Mouse (Mus musculus): ENCODE results near the gene 4930486L24Rik.
"Not testable (repeated sequence)": the region's sequence is repeated elsewhere in the genome, so short reads cannot be mapped to it uniquely, and the experiment has no call there.

The 4930486L24Rik gene

GRCm38 (mm10) chr13:60864281-60864680, at the start of gene 4930486L24Rik:
Gene 4930486L24Rik (minus strand): TSS chr13:60864475.
- no peak for DNase-seq (ENCODE audit: low spot score in 2 of 2)

GRCm38 (mm10) chr13:60904780-60905179, 40.5 kb upstream of the 4930486L24Rik start, which contains the start of gene Tpbpb:
Gene Tpbpb (minus strand): TSS chr13:60904880.
- not testable (repeated sequence) for DNase-seq (ENCODE audit: low spot score in 2 of 2)

- DNase-seq (ENCODE audit: low spot score in 2 of 2): no peak
These were observed 33.1 kb upstream of the 4930486L24Rik start, which contains the start of gene Ctla2b for GRCm38 (mm10) chr13:60897328-60897727. Gene Ctla2b (minus strand): TSS chr13:60897447.

- not testable (repeated sequence) for DNase-seq (ENCODE audit: low spot score in 2 of 2)
These were observed 32.5 kb upstream of the 4930486L24Rik start, which contains the start of gene Gm49392 for GRCm38 (mm10) chr13:60896794-60897193. Gene Gm49392 (minus strand): TSS chr13:60896894.

GRCm38 (mm10) chr13:60895406-60896160, 31.3 kb upstream of the 4930486L24Rik start:
- DNase-seq (ENCODE audit: low spot score in 2 of 2): no peak

GRCm38 (mm10) chr13:60892301-60892700, 28.0 kb upstream of the 4930486L24Rik start:
- no peak for DNase-seq (ENCODE audit: low spot score in 2 of 2)

GRCm38 (mm10) chr13:60848241-60849120, 15.8 kb downstream of the 4930486L24Rik start:
- DNase-seq (ENCODE audit: low spot score in 2 of 2): no peak

GRCm38 (mm10) chr13:60843153-60843552, 21.1 kb downstream of the 4930486L24Rik start:
- DNase-seq (ENCODE audit: low spot score in 2 of 2): no peak

GRCm38 (mm10) chr13:60842703-60843102, 21.6 kb downstream of the 4930486L24Rik start:
- DNase-seq (ENCODE audit: low spot score in 2 of 2): no peak

- DNase-seq (ENCODE audit: low spot score in 2 of 2): no peak
These were observed 24.8 kb downstream of the 4930486L24Rik start for GRCm38 (mm10) chr13:60839353-60839902.

- DNase-seq (ENCODE audit: low spot score in 2 of 2): no peak
These were observed 38.2 kb downstream of the 4930486L24Rik start for GRCm38 (mm10) chr13:60826052-60826451.

- no peak for DNase-seq (ENCODE audit: low spot score in 2 of 2)
These were observed 43.6 kb downstream of the 4930486L24Rik start for GRCm38 (mm10) chr13:60820486-60821175.

GRCm38 (mm10) chr13:60819469-60819868, 44.8 kb downstream of the 4930486L24Rik start:
- DNase-seq (ENCODE audit: low spot score in 2 of 2): no peak

- no peak for DNase-seq (ENCODE audit: low spot score in 2 of 2)
These were observed 50.6 kb downstream of the 4930486L24Rik start for GRCm38 (mm10) chr13:60813722-60814121.

- DNase-seq (ENCODE audit: low spot score in 2 of 2): no peak
These were observed 51.5 kb downstream of the 4930486L24Rik start for GRCm38 (mm10) chr13:60812768-60813167.

- DNase-seq (ENCODE audit: low spot score in 2 of 2): no peak
These were observed 54.6 kb downstream of the 4930486L24Rik start for GRCm38 (mm10) chr13:60809690-60810089.

GRCm38 (mm10) chr13:60802749-60803148, 61.5 kb downstream of the 4930486L24Rik start, which contains the start of gene Ctsll3:
Gene Ctsll3 (minus strand): TSS chr13:60802849.
- DNase-seq (ENCODE audit: low spot score in 2 of 2): no peak

Data from urinary bladder, postnatal 4 days (tissue).